Mouse (Mus musculus): ENCODE measurements around the gene Zfp523.

DNA sequence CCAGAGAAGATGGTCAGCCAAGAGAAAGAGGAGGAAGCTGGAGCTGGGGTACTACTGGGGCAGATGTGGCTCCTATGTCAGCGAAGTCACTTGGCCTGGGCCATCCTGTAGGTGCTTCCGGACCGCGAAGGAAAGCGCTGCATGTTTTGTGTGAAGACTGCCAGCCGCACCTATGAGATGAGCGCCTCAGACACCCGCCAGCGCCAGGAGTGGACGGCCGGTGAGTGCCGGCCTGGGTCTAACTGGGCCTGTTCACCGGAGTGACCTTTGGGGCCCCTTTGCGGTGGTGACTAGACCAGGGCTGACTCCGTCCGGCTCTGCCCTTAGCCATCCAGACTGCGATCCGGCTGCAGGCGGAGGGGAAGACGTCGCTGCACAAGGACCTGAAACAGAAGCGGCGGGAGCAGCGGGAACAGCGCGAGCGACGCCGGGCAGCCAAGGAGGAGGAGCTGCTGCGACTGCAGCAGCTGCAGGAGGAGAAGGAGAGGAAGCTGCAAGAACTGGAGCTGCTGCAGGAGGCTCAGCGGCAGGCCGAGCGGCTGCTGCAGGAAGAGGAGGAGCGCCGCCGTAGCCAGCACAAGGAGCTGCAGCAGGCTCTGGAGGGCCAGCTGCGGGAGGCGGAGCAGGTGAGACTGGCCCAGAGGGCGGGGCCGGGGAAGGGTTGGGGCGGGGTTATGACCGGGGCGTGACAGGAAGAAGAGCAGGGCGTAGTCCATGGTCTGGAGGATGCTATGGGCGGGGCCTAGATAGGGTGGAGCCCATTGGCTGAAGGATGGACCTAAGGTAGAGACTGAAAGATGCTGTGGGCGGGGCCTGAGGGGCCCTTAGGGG lies 46.8 kb downstream of the Zfp523 start:
- TF ChIP-seq CTCF (IDR thresholded peaks at IDR 0.05; ENCODE audit: low read depth) (peak; percentile 16; the same call in 1 of the 2 replicates), EP300 (IDR thresholded peaks at IDR 0.05; ENCODE audit: low read depth) (no peak)

Data from heart, postnatal 0 days (tissue).